Mouse (Mus musculus) ES-E14 (cell line): ENCODE measurements around the gene Rnf2. TPM values are rescaled to one million over a fixed set of nuclear protein-coding genes. Genes with fewer than 3 reads are reported as not detected.

ENCODE experiments used
- DNase-seq: peaks from one replicate; pipeline ENCODE4 v3.0.0-alpha.2; 2013; ENCODE audit warnings: low read depth, low spot score
- H3K27ac ChIP-seq: 2 replicates; pipeline ENCODE4 v1.5.1; 2012; ENCODE audit warnings: low read depth, mild to moderate bottlenecking, low read length, moderate library complexity, mixed read lengths; ENCODE audit not compliant: poor library complexity, insufficient read depth, severe bottlenecking
- H3K36me3 ChIP-seq: 2 replicates; pipeline ENCODE4 v1.6.1; 2012; ENCODE audit warnings: mild to moderate bottlenecking, low read length, moderate library complexity, mixed read lengths; ENCODE audit not compliant: control insufficient read depth, poor library complexity, insufficient read depth, severe bottlenecking
- H3K4me1 ChIP-seq, 2 experiments: fragments of 150-350 bp in 1 of 2; sonication (generic) in 1 of 2; 2 replicates each; pipeline ENCODE4 v1.6.1; 2012; ENCODE audit warnings: low read length in 2 of 2, mild to moderate bottlenecking in 1 of 2, mixed read lengths in 1 of 2; ENCODE audit not compliant: control insufficient read depth in 2 of 2, insufficient read depth in 2 of 2, poor library complexity in 1 of 2
- H3K4me3 ChIP-seq, 2 experiments: fragments of 150-350 bp in 1 of 2; sonication (generic) in 1 of 2; 2 replicates each; pipeline ENCODE4 v1.5.1; 2012; ENCODE audit warnings: low read length in 2 of 2, low read depth in 1 of 2, mild to moderate bottlenecking in 1 of 2, mixed read lengths in 1 of 2; ENCODE audit not compliant: insufficient read depth in 1 of 2, poor library complexity in 1 of 2, severe bottlenecking in 1 of 2
- H3K9ac ChIP-seq: 2 replicates; pipeline ENCODE4 v1.6.1; 2012; ENCODE audit warnings: low read depth, mild to moderate bottlenecking, low read length, mixed read lengths; ENCODE audit not compliant: poor library complexity, insufficient read depth, severe bottlenecking
- H3K9me3 ChIP-seq: fragments of 150-350 bp; sonication (generic); 2 replicates; pipeline ENCODE4 v1.6.1; 2012; ENCODE audit warnings: low read depth, mild to moderate bottlenecking, low read length; ENCODE audit not compliant: control insufficient read depth, insufficient read depth
- CHD2 ChIP-seq: IDR thresholded peaks from 2 replicates; pipeline ENCODE4 v1.6.1; 2014; ENCODE audit warnings: mild to moderate bottlenecking, low read depth, low read length, inconsistent platforms
- HCFC1 ChIP-seq: IDR thresholded peaks from 2 replicates; pipeline ENCODE4 v1.6.1; 2012; ENCODE audit warnings: low read length, inconsistent platforms, borderline replicate concordance; ENCODE audit not compliant: insufficient read depth
- MAFK ChIP-seq: IDR thresholded peaks from 2 replicates; pipeline ENCODE4 v1.6.1; 2014; ENCODE audit warnings: mild to moderate bottlenecking, low read depth, low read length, inconsistent platforms; ENCODE audit not compliant: insufficient read depth
- ZC3H11A ChIP-seq: IDR thresholded peaks from 2 replicates; pipeline ENCODE4 v1.6.1; 2012; ENCODE audit warnings: low read depth, mild to moderate bottlenecking, inconsistent platforms, low read length, borderline replicate concordance
- ZNF384 ChIP-seq: IDR thresholded peaks from 2 replicates; pipeline ENCODE4 v1.6.1; 2012; ENCODE audit warnings: low read depth, low read length, inconsistent platforms
- in situ Hi-C, 2 experiments: fragments of 600-800 bp; cut with MboI; formaldehyde crosslinking; loops; one replicate each; pipeline ENCODE4 v1.15.1; 2025; ENCODE audit warnings: low sequenced_read_pairs in 2 of 2, inconsistent platforms in 1 of 2; ENCODE audit not compliant: unreplicated experiment in 2 of 2
- total RNA-seq: library from RNA; depleted of rRNA; stranded (reverse); fragments of 300-350 nt; gene quantifications from 2 replicates; pipeline ENCODE4 v1.2.3, GENCODE M21; 2012

Gene Rnf2
- total RNA-seq, 1 experiment = 58.9 TPM

DNA sequence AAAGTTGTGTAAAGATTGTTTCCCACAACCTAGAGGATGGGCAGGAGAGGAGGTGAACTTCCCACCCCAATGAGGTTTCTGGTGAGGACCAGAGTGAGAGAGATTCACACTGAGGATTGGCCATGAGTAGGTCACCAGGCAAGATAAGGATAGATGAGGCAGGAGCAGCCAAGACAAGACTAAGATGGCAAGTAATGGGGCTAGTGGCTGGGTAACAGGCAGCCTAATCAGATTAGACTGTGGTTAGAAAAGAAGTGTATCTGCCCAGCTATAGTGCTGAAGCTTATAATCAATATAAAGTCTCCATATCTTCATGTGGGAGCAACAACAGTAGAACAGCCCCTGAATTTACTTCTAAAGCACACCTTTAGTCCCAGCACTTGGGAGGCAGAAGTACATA, 6.9 kb downstream of the Rnf2 start:
- Histone ChIP-seq H3K36me3 (0 out of 2 replicates have a peak, but pooled peaks cover 3% of the 10 kb centered on the region), H3K9ac (no peak overlapping the region), H3K4me3 (no peak overlapping the region), H3K9me3 (no peaks in the 10 kb centered on the region), H3K4me1 (peaks cover 0 to 4% of the 10 kb centered on the region in 2 experiments; a peak in 2 of 4 replicates), H3K27ac (no peak overlapping the region)
- in situ Hi-C loops = no loop called here
- DNase-seq = no peak
- no peak for TF ChIP-seq CHD2
- no peak for TF ChIP-seq HCFC1
- TF ChIP-seq ZNF384 = no peak
- no peak for TF ChIP-seq ZC3H11A
- TF ChIP-seq MAFK = no peak

DNA sequence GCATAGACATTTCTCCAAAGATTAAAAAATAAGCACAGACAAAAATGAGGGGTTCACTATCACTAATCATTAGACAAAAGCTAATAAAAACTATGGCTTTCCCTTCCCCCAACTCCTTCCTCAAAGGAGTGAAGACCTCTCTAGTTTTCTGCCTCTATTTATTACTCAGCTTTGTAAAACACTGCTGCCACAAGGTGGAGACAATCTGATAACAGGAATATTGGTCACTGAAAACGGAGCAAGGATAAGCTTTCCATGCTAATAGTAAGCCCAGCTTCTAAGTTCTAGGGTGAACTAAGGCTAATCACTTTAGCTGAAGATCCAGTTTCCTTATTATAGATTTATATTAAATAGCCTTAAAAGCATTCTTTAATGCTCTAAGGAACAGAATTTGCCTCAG, 8.3 kb downstream of the Rnf2 start:
- TF ChIP-seq CHD2 = no peak
- TF ChIP-seq ZC3H11A = no peak
- TF ChIP-seq MAFK = no peak
- no peak for TF ChIP-seq HCFC1
- TF ChIP-seq ZNF384 = no peak
- in situ Hi-C loops = no loop called here
- Histone ChIP-seq H3K4me3 (no peak overlapping the region), H3K4me1 (peaks cover 0 to 1% of the 10 kb centered on the region in 2 experiments; a peak in 1 of 4 replicates), H3K9ac (no peak overlapping the region), H3K36me3 (0 out of 2 replicates have a peak, but pooled peaks cover 3% of the 10 kb centered on the region), H3K9me3 (no peaks in the 10 kb centered on the region), H3K27ac (no peak overlapping the region)
- DNase-seq = no peak

DNA sequence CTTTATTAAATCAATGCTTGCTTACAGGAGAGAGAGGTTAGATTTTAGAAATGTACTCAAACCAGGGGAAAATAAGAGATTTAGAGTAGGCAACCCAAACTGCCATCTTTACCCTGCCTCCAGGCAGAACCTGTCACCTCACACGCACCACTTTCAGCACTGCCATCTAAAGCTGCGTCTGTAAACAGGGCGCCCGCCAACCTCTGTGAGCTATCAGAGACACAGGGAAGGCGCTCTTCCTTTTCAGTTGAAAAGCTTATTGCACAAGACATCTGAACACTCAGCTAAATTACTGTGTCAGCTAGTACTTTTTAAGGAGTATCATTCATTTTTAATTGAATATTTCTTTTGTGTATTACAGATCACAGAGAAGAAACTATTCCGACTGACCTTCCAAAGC, 10.9 kb downstream of the Rnf2 start:
- no peak for DNase-seq
- Histone ChIP-seq H3K36me3 (no peaks in the 10 kb centered on the region), H3K9ac (no peak overlapping the region), H3K4me1 (peaks cover 0 to 1% of the 10 kb centered on the region in 2 experiments; a peak in 1 of 4 replicates), H3K27ac (no peak overlapping the region), H3K9me3 (no peaks in the 10 kb centered on the region), H3K4me3 (no peak overlapping the region)
- in situ Hi-C loops = loop anchor here in 1 of 2 experiments (10.0 kb wide), 1 partner anchor 215 kb away; no protein-coding TSS in a partner anchor
- TF ChIP-seq CHD2 = no peak
- TF ChIP-seq ZC3H11A = no peak
- no peak for TF ChIP-seq HCFC1
- TF ChIP-seq MAFK = no peak

DNA sequence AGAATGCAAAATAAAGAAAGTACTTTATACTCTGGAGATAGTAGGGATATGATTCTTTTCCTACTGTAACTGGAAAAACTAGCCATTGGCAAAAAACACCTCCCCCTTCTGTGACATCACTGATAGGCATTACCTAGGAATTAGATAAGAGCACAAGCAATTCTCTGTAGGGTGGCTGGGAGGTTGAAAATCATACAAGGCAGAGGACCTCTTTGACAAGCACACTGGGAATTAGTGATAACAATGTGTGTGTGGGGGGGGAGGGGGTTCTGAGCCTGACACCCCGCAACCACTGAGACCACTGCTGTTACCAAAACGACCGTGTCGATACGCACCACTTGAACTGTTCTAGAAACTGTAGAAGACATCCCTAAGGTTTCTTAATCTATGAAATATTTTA, 16.0 kb downstream of the Rnf2 start:
- peaks cover 2% of the 10 kb centered on the region for H3K36me3 ChIP-seq
- H3K27ac ChIP-seq = no peak overlapping the region
- no peak overlapping the region for H3K4me3 ChIP-seq
- TF ChIP-seq HCFC1 (no peak), CHD2 (no peak), ZC3H11A (no peak), MAFK (no peak), ZNF384 (no peak)
- H3K9ac ChIP-seq = no peak overlapping the region
- in situ Hi-C loops = loop anchor here in 1 of 2 experiments (10.0 kb wide), 1 partner anchor 220 kb away; no protein-coding TSS in a partner anchor
- H3K9me3 ChIP-seq = no peaks in the 10 kb centered on the region
- peaks cover 0 to 3% of the 10 kb centered on the region in 2 experiments; a peak in 1 of 4 replicates for H3K4me1 ChIP-seq
- no peak for DNase-seq
